Mouse (Mus musculus) MEL-GATA-1-ER (cell line): ENCODE measurements around the gene Ksr2.

Experiments
- DNase-seq: peaks from one replicate; pipeline ENCODE4 v3.0.0-alpha.2; 2012; ENCODE audit warnings: low read depth; ENCODE audit errors: extremely low read depth

The Ksr2 gene

DNA sequence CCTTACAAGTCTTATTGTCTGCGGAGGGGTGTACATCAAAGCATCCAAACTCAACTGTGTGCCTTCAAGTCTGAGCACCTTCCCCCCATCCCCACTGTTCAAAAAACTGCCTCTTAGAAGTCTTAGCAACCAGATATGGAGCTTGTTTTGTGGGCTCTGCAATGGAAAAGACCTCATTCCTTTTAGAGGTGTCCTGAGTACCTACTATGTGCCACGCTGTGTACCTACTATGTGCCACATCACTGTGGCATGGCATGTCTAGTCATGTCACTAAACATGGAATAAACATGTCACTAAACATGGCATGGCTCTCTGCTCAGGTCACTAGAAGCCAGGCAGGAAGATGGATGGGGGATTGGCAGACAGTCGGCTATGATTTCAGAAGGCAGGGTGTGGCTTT lies 268.4 kb downstream of the Ksr2 start:
- no peak for DNase-seq

DNA sequence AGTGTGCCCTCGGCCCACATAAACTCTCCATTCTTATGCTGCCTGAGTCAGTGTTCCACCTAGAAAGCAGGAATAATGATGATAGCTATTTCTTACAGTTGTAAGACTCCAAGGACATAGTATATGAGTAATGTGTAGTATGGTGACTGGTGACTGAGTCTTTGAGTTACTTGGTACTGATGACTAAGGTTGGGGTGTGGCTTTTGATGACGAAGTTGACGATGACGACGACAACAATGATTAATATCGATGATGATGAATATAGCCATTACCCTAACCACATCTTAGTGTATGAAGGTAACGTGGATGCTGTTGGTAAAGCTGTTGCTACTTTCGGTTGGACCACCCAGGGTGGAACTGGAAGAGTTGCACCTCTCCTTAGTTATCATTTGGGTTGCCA lies 270.7 kb downstream of the Ksr2 start:
- DNase-seq = no peak

DNA sequence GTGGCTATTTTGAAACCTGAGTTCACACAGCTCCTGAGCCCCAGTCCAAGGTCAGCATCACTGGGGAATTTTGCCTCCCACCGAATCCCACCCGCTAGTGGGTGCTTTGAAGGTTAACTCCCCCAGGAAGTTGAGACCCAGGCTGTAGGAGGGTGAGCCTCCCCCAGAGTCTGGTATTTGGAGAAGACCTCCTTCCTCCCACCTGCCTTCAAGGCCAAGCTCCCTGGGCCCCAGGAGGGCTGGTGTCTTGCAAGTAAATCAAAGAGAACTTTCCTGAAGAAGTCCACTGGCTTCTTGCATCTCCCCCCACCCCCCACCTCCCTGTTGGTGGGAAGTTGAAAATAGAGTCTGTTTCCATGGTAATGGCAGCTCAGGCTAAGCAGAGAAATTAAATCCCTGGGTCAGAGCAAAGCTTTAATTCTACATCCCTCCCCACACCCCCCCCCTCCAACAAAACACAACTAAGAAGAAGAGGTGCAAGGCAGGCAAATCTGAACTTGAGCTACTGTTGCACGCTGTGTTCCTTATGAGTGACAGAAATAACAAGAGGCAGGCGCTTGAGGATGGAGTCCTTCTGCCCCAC lies 274.1 kb downstream of the Ksr2 start:
- DNase-seq = no peak

DNA sequence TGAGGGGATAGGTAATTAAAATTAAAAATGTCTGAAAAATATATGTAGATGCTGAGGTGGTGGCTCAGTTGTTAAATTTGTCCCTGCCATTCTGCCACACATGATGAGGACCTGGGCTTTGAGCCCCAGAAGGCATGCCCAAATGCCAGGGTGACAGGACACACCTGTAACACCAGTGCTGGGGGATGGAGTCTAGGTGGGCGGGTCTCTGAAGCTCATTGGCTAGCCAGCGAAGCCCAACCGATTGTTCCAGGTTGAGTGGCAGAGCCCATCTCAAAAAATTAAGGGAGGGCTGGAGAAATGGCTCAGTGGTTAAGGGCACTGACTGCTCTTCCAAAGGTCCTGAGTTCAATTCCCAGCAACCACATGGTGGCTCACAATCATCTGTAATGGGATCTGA lies 274.9 kb downstream of the Ksr2 start:
- no peak for DNase-seq

DNA sequence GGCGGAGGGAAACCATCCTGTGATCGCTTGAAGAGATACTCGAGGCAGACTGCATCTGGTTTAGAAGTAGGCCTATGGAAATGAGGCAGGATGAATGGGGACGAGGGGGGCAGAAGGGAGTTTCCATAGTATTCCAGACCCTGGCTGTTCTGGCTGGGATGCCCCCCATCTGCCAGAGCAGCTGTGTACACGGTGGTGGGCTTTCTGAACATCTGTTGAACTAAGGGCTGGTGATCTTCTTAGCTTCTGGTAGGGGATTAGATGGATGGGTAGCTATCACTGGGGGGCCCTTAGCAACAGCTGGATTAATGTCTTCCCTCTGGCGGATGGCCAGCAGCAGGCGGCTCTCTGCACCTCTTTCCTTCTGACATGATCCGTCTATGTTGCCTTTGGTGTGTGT lies 276.0 kb downstream of the Ksr2 start:
- no peak for DNase-seq

DNA sequence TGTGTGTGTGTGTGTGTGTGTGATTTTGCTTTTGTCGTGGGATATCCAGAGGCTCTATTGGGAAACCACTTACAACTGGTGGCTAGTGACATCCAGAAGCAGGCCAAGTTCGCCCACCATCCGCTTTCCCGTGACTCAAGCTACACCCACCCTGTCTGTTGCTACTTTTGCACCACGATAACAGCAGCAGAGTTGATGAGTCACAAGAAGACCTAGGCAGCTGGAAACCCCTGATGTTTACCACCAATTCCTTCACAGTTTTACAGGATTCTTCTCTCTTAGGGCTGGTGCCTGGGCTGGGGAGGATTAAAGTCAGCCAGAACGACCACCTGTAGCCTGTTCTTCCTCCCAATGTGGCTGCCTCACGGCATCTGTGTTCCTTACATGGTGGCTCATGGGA lies 277.5 kb downstream of the Ksr2 start:
- DNase-seq = no peak

DNA sequence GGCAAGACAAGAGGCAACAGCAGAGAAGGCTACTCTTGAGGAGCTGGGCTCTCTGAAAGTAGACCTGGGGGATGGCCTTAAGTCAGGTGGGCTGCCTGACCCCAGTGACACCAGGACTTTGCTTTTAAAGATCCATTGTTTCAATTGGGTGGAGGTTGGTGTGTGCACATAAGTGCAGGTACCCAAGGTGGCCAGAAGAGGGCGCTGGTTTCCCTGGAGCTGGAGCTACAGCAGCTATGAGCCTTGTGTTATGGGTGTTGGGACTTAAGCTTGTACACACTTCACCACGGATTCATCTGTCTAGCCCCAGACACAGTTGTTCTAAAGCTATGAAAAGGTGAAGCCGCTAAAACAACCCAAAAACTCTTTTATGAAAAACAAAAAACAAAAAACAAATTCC lies 279.8 kb downstream of the Ksr2 start:
- DNase-seq = no peak

DNA sequence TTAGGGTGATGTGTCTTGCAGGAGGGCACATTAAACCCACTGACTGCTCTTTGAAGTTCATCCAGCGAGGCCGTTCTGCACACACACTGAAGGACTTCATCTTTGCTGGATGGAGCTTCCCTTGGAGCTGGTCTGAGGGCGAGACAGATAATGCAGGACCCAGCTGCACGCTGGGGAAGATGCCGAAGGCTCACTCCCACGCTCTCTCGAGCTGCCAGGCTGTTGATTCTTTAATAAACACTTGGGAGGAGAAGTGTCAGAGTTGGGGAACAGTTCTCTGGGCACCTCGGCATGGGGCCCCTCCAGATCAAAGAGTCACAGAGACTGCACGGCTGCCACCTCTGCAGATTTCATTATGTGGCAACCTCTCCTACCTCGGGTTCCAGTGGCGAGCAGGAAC lies 280.8 kb downstream of the Ksr2 start:
- no peak for DNase-seq

DNA sequence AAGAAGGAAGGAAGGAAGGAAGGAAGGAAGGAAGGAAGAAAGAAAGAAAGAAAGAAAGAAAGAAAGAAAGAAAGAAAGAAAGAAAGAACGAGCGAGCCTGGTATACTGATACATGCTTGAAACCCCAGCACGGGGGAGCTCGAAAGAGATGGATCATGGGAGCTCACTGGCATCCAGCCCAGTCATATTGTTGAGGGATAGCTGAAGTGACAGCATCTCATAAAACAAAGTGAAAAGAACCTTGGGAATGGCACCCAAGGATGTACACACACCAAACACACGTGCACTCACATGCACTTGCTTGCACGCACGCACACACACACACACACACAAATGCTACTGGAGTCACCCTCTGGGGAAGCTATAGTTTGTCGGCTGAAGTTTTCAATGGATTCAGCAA lies 282.6 kb downstream of the Ksr2 start:
- DNase-seq = no peak

DNA sequence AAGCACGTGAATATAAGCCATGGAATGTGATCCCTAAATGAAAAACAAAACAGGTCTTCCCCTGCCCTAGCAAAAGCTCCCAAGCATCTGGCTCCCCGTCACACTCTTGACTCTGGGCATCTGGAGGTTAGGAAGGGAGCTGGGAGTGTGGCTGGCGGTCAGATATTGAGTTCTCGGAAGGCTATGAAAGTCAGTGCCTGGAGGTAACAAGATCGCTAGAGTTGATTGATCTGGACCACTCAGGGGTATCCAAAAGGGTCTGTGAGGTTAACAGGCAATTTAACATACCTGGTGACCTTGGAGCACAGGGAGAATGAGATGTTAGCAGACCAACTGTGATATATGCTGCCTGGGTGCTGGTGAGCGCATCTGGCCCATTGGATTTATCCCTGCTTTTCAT lies 283.8 kb downstream of the Ksr2 start:
- DNase-seq = no peak

DNA sequence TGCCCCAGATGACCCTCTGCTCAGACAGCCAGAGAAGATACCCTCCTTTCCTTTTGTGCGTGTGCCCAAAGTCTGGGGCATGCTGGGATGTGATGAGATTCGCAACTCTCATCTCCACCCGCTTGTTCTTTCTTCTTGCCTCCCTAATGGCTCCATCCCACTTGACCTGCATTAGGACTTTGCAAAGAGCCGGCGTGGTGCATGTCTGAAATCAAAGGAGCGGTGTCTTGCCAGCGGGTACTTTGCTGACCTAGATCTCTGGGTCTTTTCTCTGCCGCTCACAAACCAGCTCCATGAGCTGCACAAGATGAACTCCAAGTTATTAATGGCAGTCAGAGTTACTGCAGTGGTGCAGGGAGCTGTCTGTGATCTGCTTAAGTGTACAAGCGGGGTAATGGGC lies 290.6 kb downstream of the Ksr2 start:
- no peak for DNase-seq

DNA sequence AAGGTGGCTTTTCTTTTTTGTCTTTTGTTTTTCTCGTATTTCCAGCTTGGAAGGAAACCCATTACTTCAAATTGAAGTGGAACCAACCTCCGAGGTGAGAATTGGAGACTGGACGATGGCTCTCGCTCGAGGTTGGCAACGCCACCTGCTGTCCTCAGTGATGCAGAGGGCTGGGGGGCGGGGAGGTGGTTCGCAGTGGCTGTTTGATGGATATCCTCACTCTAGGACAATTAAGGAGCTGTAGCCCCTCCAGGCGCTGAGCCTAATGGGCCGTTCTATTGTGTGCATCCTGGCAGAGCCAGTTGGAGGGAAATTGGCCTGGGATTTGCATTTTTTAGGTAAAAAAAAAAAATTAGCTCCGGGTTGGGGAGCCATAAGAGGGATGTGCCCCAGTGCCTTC lies 292.8 kb downstream of the Ksr2 start:
- DNase-seq = no peak

DNA sequence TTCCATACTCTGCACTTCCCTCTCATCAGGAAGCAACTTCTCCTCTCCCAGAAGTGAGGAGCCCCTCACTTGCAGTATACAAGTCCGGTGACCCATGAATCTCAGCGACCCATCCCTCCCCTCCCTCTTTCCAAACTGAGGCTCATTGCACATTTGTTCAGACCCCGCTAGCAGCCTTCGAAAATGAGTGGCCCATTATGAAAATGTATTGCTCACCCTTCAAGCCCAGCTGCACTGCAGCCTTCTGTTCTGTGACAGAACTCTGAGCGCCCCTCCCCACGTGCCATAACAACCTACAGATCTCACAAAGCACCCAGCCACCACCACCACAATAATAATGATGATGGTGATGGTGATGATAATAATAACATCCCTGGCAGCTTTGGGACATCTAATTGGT lies 295.5 kb downstream of the Ksr2 start:
- DNase-seq = no peak

DNA sequence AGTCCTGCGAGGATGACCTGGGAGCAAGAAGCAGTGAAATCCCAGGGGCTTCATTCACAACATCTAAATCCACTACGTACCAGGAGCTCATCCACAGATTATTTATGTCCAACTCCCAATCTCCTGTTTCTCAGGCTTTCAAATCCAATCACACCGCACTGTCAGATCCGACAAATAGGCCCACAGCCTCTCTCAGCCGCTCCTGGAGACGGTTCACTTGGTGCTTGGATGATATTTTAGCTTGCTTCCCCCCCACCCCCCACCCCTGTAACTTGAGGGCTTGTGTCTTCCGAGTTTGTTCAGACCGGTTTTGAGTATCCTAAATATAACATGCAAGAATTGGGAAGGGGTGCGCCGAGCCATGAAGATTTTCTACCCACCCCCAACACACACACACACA lies 297.8 kb downstream of the Ksr2 start:
- DNase-seq = no peak

DNA sequence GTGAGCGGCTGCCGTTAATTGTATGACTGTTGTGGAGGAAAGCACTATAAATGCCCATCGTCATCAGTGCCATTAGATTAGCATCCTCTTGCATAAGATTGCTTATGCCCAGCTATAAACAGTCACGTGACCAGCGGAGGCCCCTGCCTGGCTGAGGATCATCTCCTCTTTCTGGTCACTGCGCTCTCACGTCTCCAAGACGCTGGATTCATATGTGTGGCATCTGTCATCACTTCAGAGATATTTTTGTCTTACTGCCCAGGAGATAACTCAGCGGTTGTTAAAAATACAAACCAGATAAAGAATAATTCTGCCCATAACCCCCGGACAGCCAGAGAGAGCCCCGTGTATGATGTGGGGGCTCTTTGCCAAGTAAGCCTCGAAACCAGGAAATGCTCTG lies 298.4 kb downstream of the Ksr2 start:
- DNase-seq = no peak

DNA sequence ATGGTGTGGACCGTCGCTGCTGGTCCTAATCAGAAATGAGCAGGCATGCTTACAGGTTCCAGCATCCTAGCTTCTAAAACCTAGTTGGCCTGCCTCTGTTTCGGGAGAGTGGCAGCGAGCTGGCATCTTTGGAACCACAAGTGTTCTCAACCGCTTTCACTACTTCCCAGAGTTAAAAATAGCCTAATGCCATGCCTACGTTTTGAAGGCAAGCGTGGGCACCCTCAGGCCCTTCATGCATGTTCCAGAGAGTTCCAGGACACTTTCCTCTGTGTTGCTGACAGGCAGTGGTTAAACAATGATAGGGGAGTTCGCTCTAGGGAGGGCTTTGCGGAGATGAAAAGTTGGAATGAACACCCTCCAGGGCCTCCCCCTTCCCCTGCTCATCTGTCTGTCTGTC lies 303.3 kb downstream of the Ksr2 start:
- DNase-seq = no peak

DNA sequence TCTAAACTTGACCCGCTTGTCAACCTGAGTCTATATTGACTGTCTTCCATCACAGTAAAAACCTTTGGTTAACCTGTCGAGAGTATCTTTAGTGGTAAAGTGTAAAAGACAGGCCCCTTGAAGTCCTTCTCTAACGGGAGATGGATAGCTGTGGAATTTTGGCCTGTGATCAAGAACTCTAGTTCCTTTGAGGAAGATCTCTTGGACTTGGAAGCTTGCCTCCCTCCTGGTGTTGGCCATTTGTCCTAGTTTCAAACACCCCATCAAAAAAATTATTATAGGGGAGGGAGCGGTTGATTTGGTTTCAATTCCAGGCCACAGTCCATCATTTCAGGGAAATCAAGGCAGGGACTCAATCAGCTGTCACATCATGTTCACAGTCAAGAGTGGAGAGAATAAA lies 309.5 kb downstream of the Ksr2 start:
- DNase-seq = no peak

DNA sequence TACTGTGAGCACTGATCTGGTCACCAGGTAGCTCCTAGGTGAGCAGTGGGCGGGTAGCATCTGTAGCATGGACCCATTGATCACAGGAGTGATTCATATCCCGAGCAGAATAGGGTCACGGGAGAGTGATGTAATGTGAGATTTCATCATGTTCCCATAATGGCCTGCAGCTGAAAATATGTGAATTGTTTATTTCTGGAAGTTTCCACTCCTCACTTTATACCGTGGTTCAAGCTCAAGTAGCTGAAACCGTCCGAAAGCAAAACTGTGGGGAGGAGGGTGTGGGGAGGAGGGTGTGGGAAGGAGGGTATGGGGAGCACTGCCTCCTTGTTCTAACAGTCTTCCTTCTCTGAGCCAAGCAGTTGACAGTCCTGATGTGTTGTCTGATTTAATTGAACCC lies 312.7 kb downstream of the Ksr2 start:
- DNase-seq = no peak

DNA sequence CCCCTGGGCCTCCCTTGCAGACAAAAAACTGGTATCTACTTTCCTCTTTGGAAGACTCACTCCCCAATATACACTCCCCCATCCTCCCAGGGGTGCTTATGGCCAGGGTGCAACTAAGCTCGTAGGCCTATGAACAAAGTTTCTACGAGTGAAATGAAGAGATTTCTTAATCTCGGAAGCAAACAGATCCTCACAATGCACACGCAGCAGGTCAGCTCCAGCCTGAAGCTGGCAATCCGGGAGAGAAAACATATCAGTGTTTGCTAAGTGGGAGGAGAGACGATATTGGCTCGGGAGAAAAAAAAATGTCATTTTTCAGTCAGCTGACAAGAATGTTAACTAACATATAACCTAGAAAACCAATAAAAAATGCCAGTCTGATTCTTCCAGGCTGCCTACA lies 313.3 kb downstream of the Ksr2 start:
- no peak for DNase-seq

DNA sequence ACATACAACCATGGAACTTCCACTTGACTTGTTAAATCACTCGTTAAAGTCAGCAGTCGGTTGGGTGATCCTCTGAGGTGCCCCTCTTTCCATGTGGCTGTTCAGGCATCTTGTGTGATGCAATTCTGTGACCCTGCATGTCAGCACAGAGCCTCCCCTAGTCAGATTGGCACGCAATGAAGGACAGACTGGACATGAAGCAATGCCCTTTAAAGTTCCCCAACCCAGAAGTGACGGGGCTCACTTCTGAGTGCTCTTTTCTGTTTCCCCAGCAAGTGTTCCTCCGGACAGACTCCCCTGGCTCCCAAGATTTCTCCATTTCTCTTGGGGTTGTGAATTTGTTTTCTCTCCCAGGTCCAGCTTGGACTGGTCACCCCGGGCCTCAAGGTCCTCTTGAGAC lies 317.5 kb downstream of the Ksr2 start:
- DNase-seq = no peak

DNA sequence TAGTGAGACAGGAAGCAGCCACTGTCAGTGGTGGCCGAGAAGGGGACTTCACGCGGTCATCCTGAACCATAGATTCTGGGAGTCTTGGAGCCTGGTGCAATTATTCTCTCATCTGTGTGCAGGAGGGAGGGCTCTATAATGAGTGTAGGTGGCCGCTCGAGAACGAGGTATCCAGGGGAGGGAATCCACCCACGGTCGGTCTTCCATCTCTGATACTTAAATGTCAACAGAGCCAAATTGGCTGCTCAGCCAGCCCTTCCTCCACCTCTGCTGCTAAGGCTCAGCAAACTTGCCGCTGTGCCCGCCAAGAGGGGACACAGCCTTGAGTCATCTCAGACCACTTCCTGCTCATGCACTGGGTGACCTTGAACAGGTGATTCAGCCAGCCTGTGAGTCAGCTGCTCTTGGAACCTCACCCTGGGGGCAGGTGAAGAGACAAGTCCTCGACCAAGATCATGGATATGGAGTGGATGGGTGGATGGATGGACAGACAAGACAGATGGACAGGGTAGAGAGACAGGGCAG lies 330.9 kb downstream of the Ksr2 start:
- DNase-seq = no peak

DNA sequence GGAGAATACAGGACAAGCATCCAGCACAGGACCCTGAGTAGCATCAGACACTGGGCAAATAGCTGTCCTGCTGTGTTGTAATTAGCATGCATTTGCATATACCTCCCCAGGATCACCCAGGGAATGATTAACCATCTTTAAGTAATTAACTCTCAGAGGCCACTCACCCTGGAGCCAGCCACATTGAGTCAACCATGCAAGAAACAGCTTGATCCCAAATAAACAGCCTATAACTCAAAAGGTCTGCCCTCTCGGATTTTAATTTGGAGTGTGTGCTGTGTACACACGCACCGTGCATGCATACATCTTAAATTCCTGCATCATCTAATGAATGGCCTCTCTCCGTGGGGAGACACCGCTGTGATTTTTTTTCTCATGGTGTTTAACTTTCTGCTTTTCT lies 335.6 kb downstream of the Ksr2 start:
- DNase-seq = no peak

DNA sequence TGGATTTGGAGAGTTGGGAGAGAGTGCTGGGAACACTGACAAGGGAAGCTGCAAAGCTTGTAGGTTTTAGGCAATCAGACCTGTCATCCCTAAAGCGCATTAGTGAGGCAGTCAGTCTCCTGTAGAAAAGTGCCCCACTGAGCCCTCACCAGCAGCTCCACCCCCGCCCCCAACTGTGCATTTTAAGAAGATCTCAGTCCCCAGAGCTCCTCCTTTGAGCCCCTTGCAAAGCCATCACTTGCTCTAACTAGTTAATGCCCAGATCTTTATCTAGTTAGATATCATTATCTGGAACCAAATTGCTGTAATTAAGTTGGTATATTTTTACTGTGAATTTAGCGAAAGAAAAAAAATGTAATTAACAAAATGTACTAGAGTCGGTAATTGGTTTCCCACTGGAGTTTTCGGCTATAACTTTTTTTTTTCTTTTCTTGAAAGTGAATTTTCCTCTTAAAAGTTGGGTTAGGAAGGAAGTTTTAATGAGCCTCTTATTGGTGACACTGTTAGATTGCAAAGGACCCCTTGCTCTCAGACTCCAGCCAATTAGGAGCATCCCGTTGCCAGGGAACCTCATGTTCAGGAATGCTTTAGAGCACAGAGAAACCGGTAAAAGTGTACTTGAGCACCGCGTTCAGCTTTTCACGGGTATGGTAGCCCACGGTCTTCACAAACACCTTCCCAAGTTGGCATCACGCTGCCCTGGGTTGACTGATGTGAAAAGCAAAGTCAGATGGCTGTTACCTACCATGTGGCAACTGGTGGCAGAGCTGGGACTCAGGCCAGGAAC lies 344.1 kb downstream of the Ksr2 start:
- no peak for DNase-seq
